Mouse (Mus musculus) activated CD4-positive, CD25-positive, alpha-beta regulatory T cell, adult 4 months (primary cell): ENCODE results near the gene Scap. TPM values are rescaled to one million over a fixed set of nuclear protein-coding genes. Genes with fewer than 3 reads are reported as not detected.
"Not testable (repeated sequence)": the region's sequence is repeated elsewhere in the genome, so short reads cannot be mapped to it uniquely, and the experiment has no call there.

Experiments used
- ATAC-seq: one replicate; pipeline ENCODE4 v1.8.0; 2017
- polyA plus RNA-seq, 2 experiments: library from polyadenylated mRNA; unstranded; fragments of 100-300 nt; shearing (Covaris generic); gene quantifications; one replicate each; pipeline ENCODE4 v1.2.1; 2017

Gene Scap
- polyA plus RNA-seq, 2 experiments from 2014 or later: 12.5 to 12.9 TPM

DNA sequence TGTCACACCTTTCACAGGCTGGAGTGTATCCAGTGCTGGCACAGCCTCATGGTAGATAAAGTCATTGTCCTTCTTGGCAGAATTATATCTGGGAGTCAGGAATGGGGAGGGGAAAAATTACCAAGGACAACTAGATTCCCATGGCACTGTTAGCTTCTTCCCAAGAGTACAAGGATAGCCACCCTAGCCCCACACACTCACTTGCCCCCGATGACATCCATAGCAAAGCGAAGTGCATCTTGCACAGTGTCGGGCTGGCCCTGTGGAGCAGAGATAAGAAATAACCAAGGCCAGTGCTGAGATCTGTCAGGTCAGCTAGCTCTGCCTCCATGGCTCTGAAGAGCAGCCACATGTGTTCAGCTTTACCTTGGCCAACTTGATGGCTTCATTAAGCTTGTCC, 57.8 kb downstream of the Scap start:
- ATAC-seq: no peak

DNA sequence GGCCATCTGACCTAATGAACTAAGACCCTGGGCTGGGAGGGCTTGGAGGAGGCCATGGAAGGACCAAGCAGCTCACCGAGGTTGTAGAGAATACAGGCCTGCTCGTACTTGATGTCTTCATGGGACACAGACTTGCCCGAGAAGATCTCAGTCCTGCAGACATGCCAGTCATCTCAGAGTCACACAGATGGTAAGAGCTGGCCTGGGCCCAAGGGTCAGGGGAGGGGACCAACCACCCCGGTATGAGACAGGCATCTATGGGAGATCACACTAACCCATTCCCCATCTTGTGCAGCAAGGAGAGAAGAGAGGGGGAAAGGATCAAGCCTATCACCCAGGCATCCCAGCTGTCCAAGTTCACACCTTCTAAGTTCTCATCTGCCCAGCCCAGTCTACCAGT, 60.2 kb downstream of the Scap start:
- no peak for ATAC-seq

DNA sequence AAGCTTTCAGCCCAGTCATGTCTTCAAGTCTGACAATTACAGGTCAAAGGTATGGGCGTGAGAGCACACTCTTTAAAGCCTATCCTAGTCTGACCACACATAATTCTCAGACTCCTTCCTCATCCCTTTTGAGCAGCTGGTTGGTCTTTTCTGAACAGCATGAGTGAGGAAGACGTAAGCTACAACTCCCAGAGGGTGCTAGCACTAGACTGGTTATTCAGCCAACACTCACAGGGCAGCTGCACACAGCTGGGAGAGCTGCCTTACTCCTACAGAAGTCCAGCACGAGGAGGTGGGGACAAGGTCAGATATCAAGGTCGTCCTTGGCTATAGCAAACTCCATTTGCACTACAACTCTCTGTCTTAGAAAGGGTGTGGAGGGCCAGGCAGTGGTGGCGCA, 67.6 kb downstream of the Scap start:
- no peak for ATAC-seq

DNA sequence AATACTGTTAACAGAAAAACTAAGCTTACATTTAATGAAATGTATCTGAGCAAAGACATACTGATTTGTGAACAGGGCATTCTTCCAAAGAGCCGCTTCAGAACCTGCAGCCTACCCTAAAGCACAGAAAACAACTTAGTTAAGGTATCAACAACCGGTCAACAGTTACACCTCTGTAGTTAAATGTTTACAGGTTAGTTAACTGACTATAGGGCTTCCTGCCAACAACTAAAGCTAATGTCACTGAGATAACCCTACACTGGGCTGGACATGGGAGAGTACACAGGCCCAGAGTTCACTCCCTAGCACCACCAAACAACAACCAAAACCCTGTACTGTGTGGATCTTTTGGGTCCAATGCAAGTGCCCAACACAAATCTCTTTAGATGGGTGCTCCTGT, 69.6 kb downstream of the Scap start:
- ATAC-seq: no peak

DNA sequence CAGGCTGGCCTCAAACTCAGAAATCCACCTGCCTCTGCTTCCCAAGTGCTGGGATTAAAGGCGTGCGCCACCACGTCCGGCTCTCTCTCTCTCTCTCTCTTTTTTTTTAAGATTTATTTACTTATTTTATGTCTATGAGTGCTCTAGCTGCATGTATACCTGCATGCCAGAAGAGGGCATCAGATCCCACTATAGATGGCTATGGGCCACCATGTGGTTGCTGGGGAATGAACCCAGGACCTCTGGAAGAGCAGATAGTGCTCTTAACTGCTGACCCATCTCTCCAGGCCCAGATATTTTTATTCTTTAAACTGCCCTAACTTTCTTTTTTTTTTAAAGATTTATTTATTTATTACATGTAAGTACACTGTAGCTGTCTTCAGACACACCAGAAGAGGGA, 70.2 kb downstream of the Scap start:
- not testable (repeated sequence) for ATAC-seq

DNA sequence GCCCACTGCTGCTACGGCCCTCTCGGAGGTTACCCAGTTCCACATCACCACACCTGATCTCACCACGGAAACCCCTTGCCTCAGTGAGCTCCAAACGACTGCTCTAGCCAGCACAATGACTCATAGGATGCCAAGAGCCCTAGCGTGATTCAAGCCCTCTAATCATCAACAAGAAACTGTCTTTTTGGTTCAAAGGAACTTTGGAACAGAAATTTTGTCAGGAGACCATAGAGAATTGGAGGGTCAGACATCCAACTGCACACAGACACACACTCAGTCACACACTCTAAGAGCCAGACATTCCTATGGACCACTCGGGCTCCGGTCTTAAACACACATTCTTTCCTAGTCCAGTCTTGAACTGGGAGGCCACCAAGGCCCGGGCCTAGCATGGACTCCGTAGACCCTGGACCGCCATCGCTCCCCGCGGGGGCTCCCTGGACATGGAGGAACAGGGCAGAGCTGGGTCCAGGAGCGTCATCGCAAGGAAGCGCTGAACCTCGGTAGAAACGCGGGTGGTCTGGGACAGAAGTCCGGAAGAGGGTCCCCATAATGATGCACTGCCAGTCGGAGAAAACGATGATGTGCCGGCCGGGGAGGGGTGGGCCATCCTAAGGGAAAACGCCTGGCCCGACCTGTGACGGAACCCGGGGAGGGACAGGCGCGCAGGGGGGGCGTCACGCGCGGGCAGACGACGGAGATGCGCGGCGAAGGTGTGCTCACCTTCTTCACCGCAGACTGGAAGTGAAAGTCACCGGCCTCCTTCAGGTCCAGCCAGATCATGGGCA, 74.4 kb downstream of the Scap start:
- ATAC-seq: peak; percentile 50

DNA sequence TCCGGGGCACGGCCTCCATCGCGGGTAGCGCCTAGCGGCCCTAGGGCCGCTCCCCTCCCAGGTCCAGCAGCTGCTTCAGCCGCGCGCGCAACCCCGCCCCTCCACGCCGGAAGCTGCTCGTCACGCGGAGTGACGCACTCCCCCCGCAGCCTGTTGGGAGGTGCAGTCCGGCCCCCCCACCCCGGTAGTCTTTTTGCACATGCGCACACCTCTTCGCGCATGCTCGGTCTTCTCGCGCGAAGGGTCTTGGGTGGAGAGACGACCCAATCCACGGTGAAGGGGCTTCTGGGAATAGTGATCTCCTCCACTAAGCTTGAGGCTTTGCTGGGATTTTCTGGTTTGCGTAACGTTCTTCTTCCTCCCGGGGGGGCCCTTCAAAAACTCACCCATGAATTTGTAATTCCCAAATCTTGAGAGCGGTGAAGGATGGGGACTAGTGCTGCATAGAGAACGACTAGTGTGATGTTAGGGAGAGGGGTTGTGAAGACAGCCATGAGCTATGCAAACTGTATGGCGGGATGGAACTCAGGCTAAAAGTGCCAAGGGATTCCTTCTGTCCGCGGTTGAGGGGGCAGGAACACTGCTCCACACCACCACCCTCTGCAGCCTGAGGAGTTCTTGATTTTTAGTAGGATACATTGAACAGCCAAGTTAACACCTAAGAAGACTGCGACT, 75.1 kb downstream of the Scap start, which contains the start of gene Ptpn23:
TSS of gene Ptpn23 (minus strand) at position 115 of the 675 bp plus-strand sequence.
- peak; percentile 75 for ATAC-seq

DNA sequence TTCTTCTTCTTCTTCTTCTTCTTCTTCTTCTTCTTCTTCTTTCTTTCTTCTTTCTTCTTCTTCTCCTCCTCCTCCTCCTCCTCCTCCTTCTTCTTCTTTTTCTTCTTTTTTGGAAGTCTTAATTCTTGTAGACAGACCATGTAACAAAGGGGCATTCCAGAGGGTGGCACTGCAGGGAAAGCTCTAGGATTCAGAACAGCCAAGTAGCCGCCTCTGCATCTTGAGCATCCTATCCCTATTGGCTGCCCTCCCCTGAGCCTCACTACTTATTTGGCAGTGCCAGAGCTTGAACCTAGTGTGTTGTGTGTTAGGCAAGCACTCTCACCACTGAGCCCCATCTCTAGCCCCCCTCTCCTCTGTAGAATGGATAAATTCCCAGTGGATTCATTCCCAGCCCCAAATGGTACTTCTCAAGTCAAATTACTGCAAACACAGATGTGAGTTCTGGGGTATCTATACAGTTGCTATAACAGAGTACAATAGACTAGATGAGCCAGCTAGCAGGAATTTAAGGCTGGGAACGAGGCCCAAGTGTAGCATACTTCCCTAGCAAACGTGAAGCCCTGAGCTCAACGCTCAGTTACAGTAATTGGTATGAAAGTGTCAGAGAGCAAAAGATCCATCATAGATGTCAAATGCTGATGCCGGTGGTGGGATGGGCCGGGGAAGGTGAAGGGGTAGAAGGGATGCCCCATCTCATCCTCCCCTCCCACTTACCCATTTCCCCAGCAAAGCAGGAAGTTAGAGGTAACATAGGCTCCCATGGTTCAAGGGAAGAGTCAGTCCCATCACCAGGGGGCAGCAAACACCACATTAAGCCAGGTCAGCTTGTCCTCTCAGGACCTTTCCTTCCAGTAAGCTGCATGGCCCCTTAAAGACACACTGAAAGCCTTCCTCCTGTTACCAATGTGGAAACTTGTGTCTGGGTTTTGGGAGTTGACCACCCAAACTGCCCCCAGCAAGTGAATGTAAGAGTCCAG, 78.1 kb downstream of the Scap start:
- ATAC-seq: peak; percentile 34

DNA sequence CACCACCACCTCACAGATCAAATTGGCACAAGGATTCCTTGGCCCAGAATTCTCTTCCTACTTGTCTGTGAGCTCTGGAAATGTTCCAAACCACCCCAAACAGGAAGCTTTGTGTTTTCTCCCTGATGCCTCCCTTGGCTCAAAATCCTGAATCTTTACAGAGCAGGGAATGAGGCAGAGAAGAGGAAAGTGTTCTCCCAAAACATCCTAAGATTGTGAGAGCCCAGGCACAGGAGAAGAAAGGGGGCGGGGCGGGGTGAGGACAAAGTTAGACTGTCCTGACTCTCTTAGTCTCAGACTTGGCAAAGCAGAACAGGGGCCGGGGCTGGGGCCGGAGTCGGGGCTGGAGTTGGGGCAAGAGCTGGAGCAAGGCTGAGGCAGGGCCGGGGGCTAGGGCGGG, 79.8 kb downstream of the Scap start:
- ATAC-seq: no peak

DNA sequence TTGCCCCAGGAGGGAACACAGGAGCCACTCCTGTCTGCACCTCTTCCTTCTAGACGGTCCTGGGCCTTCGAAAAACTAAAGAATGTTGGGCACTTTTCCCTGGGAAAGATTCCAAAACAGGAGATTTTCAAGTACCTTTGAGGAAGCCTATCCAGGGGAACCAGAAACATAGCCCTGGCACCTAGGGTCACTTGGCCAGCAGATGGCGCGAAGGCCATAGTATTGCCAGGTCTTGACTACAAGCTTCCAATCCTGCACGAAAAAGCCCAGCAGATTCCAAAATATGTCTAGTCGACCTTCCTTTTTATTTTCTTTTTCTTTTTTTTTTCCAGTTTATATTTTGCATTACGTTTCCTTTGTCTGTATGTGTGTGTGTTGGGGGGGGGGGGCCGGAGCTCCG, 80.7 kb downstream of the Scap start:
- no peak for ATAC-seq

DNA sequence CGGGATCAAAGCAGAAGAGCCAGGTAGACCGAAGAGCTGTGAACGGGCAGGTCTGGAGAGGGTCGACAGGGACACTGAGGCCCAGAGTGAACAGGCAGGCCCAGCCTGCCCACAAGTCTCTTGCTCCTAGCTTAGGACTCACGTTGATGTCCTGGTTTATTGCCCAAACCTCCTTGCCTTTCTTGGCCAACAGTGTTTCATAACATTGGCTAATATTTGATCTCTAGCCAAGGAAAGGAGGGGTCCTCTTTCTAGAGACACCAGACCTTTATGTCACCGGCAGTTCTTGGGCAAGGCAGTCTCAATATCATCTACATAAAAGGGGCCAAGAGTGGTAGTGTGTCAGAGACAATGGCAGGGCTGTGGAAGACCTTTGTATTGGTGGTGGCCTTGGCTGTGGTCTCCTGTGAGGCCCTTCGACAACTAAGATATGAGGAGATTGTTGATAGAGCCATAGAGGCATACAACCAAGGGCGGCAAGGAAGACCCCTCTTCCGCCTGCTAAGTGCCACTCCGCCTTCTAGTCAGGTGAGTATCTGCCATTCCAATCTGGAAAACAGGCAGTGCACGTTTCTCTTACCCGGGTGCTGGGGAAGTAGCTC, 86.5 kb downstream of the Scap start, which contains the start of gene Ngp:
TSS of gene Ngp (plus strand) at position 237 of the 602 bp plus-strand sequence.
- no peak for ATAC-seq

DNA sequence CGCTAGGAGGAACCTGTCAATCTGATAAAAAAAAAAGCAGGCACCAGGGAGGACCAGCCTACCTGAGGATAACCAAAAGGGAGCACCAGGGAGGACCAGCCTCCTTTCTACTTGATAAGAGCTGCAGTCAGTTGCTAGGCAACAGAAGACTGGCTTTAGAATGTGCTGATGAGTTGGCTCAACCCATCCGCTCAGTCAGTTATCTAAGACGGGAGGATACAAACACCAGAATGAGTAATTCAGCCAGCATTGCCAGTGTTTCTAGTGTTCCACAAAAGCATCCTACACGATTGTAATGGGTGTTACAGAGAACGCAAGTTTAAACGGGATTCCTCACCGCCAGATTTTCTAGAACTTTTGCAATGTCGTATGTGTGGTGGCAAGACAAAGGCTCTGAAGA, 98.2 kb downstream of the Scap start:
- ATAC-seq: no peak

DNA sequence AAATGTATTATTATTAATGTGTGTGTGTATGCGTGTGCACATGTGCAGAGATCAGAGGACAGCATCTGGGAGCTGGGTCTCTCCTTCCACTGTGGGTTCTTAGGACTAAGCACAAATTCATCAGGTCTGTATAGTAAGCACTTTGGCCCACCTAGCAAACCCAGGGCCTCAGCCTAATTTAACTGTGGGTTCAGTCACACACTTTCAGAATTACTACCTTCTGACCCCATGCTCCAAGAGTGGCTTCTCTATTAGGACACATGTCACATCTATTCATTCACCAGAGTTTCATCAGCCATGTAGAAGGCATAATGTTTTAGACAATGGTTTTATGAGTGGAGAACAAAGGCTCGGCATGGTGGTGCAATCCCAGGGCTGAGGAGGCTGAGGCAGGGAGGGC, 100.0 kb downstream of the Scap start:
- ATAC-seq: no peak

Other genes starting within 250 kb of the Scap start
- 10 to 100 TPM; 30.7 to 34.5 TPM for gene Smarcc1, start 215.6 kb upstream of the Scap start, polyA plus RNA-seq
- gene Dhx30, start 215.5 kb upstream of the Scap start, polyA plus RNA-seq: 10 to 100 TPM; 74.5 to 77.7 TPM
- gene Cspg5, start 89.5 kb upstream of the Scap start, polyA plus RNA-seq: under 1 TPM in 1 of 2 experiments, not detected in 1; 0.17 TPM
- 10 to 100 TPM; 14.4 to 16.1 TPM for gene Elp6, start 28.1 kb upstream of the Scap start, polyA plus RNA-seq
- gene Ptpn23, start 74.9 kb downstream of the Scap start, polyA plus RNA-seq: 1 to 10 TPM; 5.4 TPM
- not detected for gene Ngp, start 86.5 kb downstream of the Scap start, polyA plus RNA-seq
- gene Klhl18, start 143.4 kb downstream of the Scap start, polyA plus RNA-seq: 10 to 100 TPM in 1 of 2 experiments, 1 to 10 TPM in 1; 9.3 to 11.2 TPM
- gene Kif9, start 143.7 kb downstream of the Scap start, polyA plus RNA-seq: under 1 TPM; 0.38 to 0.46 TPM
- gene Setd2, start 199.3 kb downstream of the Scap start, polyA plus RNA-seq: 10 to 100 TPM; 45.4 to 50.4 TPM